Mouse (Mus musculus) heart, embryonic 15.5 days (tissue): ENCODE measurements around the gene Abhd16a. TPM values are rescaled to one million over a fixed set of nuclear protein-coding genes. Genes with fewer than 3 reads are reported as not detected.

Source experiments
- ATAC-seq: fragments of 200-750 bp; cut with Nextera tagmentation; replicated peaks from 2 replicates; pipeline ENCODE4 v1.8.0; 2017; ENCODE audit warnings: low read depth, moderate TSS enrichment; ENCODE audit not compliant: insufficient number of reproducible peaks, insufficient read depth, low FRiP score
- H3K27ac ChIP-seq: fragments of 300-500 bp; sonication (generic); 2 replicates; pipeline ENCODE4 v1.5.1; 2015; ENCODE audit warnings: mild to moderate bottlenecking, inconsistent platforms
- H3K27me3 ChIP-seq: fragments of 300-500 bp; sonication (generic); 2 replicates; pipeline ENCODE4 v1.6.1; 2015; ENCODE audit warnings: inconsistent platforms
- H3K36me3 ChIP-seq: fragments of 300-500 bp; sonication (generic); 2 replicates; pipeline ENCODE4 v1.6.1; 2015; ENCODE audit warnings: mild to moderate bottlenecking, inconsistent platforms
- H3K4me1 ChIP-seq: fragments of 300-500 bp; sonication (generic); replicated peaks from 2 replicates; pipeline ENCODE4 v1.6.1; 2015; ENCODE audit warnings: inconsistent platforms
- H3K4me2 ChIP-seq: fragments of 300-500 bp; sonication (generic); 2 replicates; pipeline ENCODE4 v1.6.1; 2015; ENCODE audit warnings: inconsistent platforms, mild to moderate bottlenecking, moderate library complexity
- H3K4me3 ChIP-seq: fragments of 300-500 bp; sonication (generic); 2 replicates; pipeline ENCODE4 v1.5.1; 2015; ENCODE audit warnings: mild to moderate bottlenecking, inconsistent platforms
- H3K9ac ChIP-seq: fragments of 300-500 bp; sonication (generic); 2 replicates; pipeline ENCODE4 v1.6.1; 2015; ENCODE audit warnings: mild to moderate bottlenecking, inconsistent platforms
- H3K9me3 ChIP-seq: fragments of 300-500 bp; sonication (generic); replicated peaks from 2 replicates; pipeline ENCODE4 v1.6.1; 2016; ENCODE audit warnings: inconsistent platforms
- WGBS: fragments of 180-500 bp; shearing (Covaris S2); methylation state at CpG from one replicate; pipeline ENCODE4 v1.1.7; 2015; ENCODE audit warnings: mixed read lengths; 5-methylcytosine and 5-hydroxymethylcytosine counted together
- polyA plus RNA-seq: library from polyadenylated mRNA; unstranded; fragments of >200 nt; fragmentation: Nextera tagmentation; extraction: Ambion mirVana; gene quantifications from 2 replicates; pipeline ENCODE4 v1.2.1, GENCODE M21; 2015

Abhd16a gene
- polyA plus RNA-seq, 1 experiment from 2014 or later = 64.7 TPM

DNA sequence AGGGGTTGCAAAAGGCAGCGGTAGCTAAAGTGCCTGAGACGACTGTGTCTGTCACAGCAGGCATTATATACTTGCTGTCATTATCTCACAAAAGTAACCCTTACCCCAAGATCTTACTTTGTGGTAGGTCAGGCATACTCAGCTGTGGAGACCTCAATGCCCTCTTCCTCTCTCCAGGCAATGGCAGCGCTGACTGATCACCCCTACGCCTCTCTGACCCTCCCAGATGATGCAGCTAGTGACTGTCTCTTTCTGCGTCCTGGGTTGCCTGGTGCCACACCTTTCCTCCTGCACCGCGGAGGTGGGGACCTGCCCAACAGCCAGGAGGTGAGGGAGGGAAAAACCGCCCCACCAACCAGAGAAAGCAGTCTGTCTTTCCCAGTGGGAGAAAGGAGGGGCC lies 27.8 kb upstream of the Abhd16a start:
- no peak for ATAC-seq
- Histone ChIP-seq H3K27ac (no peak overlapping the region), H3K4me2 (peak overlapping the region; percentile 71; the same call in 1 of the 2 replicates), H3K27me3 (peaks cover 22% of the 10 kb centered on the region), H3K4me3 (no peak overlapping the region), H3K36me3 (peaks cover 32% of the 10 kb centered on the region), H3K9ac (no peak overlapping the region), H3K9me3 (no peaks in the 10 kb centered on the region), H3K4me1 (peaks cover 41% of the 10 kb centered on the region)
- 89% methylated on average over 8 of the region's 8 CpGs for WGBS

DNA sequence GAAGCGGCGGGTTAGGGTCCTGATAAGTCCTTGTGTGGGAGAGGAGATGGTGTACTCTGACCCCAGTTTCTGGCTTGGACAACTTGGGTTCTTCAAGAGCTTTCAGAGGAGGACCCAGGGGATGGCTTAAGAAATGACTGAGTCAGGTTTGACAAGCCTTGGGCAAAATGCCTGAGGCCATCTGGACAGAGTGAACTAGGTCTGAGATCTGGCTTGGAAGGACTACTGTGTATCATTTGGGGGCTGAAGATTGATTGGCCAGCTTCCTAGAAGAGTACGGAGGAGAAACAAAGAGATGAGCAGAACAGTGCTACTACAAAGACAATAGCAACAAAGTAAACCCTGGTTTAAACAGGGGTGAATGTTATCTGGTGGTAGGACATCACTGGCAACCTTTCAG lies 25.6 kb upstream of the Abhd16a start:
- Histone ChIP-seq H3K9me3 (no peaks in the 10 kb centered on the region), H3K4me3 (no peak overlapping the region), H3K27ac (no peak overlapping the region), H3K9ac (no peak overlapping the region), H3K4me2 (no peak overlapping the region), H3K36me3 (peaks cover 14% of the 10 kb centered on the region; the same call in 1 of the 2 replicates), H3K4me1 (peaks cover 38% of the 10 kb centered on the region), H3K27me3 (peaks cover 43% of the 10 kb centered on the region)
- ATAC-seq = no peak
- WGBS = 82% methylated on average over 3 of the region's 3 CpGs

DNA sequence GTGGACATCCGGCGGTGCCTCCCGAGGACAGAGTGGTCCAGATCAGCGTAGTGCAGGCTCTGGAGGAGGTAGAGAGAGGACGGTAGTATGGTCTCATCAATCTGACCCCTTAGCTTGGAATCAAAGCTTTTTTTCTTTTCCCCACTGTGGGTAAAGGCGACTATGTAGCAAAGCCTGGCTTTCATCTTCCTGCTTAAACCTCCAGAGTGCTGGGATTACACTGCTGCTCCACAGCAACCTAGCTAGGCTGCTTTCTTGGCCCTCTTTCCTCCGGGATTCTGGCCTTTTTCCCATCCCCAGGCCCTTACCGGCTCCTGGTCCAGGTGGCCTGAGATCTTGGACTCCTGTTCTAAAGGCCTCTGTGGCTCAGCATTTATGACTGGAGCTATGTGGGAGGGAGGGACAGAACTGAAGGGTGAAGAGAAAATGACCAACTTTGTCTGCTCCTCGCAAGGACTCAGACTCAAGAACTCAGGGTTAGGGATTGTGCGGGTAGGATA lies 24.6 kb upstream of the Abhd16a start:
- no peaks in the 10 kb centered on the region for H3K9me3 ChIP-seq
- ATAC-seq = no peak
- peaks cover 51% of the 10 kb centered on the region for H3K27me3 ChIP-seq
- peak overlapping the region; percentile 78 for H3K4me2 ChIP-seq
- 0 out of 2 replicates have a peak overlapping the region, but pooled peaks have one; percentile 34 for H3K27ac ChIP-seq
- WGBS = 33% methylated on average over 10 of the region's 10 CpGs
- H3K4me1 ChIP-seq = peaks cover 35% of the 10 kb centered on the region
- H3K36me3 ChIP-seq = peaks cover 13% of the 10 kb centered on the region; the same call in 1 of the 2 replicates
- H3K9ac ChIP-seq = 0 out of 2 replicates have a peak overlapping the region, but pooled peaks have one; percentile 34
- H3K4me3 ChIP-seq = peak overlapping the region; percentile 47

DNA sequence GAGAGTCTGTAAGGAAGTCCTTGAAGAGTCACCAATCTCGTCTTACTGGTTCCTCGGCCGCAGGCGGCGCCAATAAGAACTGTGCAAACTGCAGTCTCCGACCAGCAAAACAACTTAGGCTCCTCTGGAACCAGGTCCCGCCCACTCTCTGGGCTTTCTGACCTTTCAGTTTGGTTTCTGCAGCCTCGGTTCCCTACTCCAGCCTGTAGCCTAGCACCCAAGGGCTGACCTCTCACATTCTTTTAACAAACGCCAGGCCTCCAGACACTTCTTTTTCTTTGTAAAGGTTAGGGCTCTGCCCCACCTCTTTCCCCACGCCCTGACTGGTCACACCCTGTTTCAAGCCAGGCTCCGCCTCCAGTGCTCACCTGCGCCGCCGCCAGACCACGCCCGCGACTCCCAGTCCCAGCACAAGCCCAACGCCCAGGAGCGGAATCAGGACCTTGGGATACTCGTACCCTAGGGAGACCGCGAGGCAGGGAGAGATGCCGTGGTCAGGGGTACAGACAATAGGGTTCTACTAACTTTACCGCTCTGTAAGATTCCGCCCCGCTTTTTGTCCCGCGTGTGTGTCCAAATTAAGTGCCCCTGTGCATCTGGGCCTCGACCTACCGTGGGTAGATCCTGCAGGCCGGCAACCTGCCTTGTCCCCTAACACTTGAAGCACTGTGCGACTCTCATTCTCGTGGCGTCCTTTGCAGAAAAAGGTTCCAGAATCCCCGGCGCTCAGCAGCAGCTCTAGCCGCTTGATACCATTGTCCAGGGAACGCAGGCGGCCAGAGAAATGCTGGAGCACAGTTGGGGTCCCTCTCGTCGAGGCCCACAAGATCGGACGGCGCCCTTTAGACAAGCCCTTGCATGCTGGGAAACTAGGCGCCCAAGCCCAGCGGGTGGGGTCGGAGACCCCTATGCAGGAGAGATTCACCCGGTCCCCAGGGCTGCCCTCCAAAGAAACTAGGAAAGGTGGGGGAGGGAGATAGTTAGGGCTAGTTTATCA lies 23.8 kb upstream of the Abhd16a start, which contains the start of gene Ly6g6c:
Gene Ly6g6c, plus strand, starts transcription at position 438 of the 997 bp plus-strand sequence.
- Histone ChIP-seq H3K4me3 (peak within 1 kb of the TSS; percentile 47), H3K36me3 (peaks cover 13% of the 10 kb centered on the region; the same call in 1 of the 2 replicates), H3K27me3 (peaks cover 51% of the 10 kb centered on the region), H3K9me3 (no peaks in the 10 kb centered on the region), H3K27ac (0 out of 2 replicates have a peak within 1 kb of the TSS, but pooled peaks have one; percentile 34), H3K4me2 (peak within 1 kb of the TSS; percentile 78), H3K9ac (peak within 1 kb of the TSS; percentile 34), H3K4me1 (peaks cover 30% of the 10 kb centered on the region)
- no peak; the same call in 1 of the 2 replicates for ATAC-seq
- WGBS = 3% methylated on average over 48 of the region's 48 CpGs

DNA sequence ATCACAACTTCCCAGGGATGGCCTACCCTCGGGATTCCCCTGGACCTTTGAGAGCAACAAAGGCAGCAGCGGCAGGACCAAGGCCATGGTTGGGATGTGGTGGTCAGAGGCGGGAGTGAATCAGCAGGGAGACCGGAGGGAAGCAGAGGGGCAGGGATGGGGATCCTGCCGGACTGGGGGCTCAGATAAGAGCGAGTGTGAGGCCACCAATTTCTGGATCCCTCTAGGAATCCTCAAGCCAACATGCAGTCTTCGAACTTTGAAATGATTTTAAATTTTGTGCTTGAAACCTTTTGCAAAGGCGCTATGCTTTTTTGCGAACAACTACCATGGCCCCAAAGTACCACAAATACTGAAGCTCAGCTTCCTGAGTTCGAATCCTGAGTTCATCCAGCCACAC lies 23.0 kb upstream of the Abhd16a start, which contains the start of gene Mpig6b:
Gene Mpig6b, minus strand, starts transcription at position 101 of the 400 bp plus-strand sequence.
- H3K27ac ChIP-seq = no peak within 1 kb of the TSS
- no peak for ATAC-seq

DNA sequence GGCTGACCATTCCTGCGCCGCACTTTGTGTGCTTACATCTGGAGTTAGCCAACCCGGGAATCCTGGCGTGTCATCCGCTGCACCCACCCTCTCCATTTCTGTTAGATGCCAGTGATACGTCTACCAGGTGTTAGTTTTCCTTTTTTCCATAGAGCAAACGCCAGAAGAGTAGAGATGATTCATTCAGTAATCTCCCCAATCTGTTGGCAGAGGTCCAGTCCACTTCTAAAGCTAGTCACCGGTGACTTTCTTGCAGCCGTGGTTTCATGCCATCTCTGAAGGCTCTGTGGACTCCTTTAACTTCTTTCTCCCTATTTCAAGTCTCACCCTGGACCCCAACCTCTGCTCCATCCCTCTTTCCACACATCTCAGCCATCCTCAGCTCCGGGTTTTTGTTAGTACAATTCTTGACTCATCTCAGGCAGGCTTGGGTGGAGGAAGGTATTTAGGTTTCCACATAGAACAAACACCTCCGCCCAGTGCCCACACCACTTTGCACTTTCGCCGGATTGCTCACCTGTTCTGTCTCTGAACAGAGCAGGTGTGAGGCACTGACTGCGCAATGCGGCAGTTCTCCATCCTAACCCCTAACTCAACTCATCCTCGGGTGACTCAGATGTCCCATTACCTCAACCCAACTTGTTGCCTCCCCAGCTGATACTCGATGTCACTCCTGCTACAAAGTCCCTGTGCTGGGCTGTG lies 20.7 kb upstream of the Abhd16a start:
- WGBS = 69% methylated on average over 17 of the region's 17 CpGs
- H3K9me3 ChIP-seq = no peaks in the 10 kb centered on the region
- H3K4me3 ChIP-seq = no peak overlapping the region
- H3K4me2 ChIP-seq = no peak overlapping the region
- no peaks in the 10 kb centered on the region for H3K36me3 ChIP-seq
- no peak overlapping the region for H3K27ac ChIP-seq
- ATAC-seq = no peak
- peaks cover 22% of the 10 kb centered on the region for H3K4me1 ChIP-seq
- H3K27me3 ChIP-seq = peaks cover 51% of the 10 kb centered on the region
- no peak overlapping the region for H3K9ac ChIP-seq

More for the DNA sequence above, 23.0 kb upstream of the Abhd16a start, which contains the start of gene Mpig6b:
- peak within 1 kb of the TSS; percentile 47 for H3K4me3 ChIP-seq
- 44% methylated on average over 10 of the region's 10 CpGs for WGBS
- H3K4me1 ChIP-seq = peaks cover 26% of the 10 kb centered on the region
- peaks cover 8% of the 10 kb centered on the region; the same call in 1 of the 2 replicates for H3K36me3 ChIP-seq
- peak within 1 kb of the TSS; percentile 78 for H3K4me2 ChIP-seq
- H3K9ac ChIP-seq = peak within 1 kb of the TSS; percentile 34
- no peaks in the 10 kb centered on the region for H3K9me3 ChIP-seq
- H3K27me3 ChIP-seq = peaks cover 51% of the 10 kb centered on the region

DNA sequence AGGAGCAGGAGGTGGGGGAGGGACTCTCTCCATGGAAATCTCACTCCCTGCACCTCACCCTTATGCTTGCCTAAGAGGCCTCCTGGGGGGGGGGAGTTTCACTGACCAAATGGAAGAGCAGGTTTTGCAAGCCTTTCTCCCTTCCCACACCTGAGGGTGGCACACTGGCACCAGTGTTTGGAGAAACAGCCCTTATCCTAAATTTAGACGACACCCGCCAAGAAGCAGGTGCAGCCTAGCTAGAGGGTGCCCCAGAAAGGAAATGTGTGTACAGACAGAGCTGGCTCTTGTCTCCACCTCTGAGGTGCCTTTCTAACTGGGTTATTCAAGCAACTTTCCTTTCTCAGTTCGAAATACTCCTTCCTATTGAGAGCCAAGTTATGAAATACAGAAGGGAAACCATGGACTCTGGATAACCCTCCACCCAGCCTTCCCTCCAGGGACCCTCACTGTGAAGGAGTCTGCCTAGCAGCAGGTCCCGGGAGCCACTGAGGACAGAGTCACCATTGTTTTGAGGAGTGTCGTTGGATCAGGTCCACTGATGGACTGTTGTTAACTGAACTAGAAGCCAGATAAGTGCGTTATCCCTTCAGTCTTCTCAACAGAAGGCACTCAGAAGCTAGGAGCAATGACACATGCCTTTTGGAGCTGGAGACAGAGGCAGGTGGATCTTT lies 18.4 kb upstream of the Abhd16a start:
- peaks cover 6% of the 10 kb centered on the region for H3K4me1 ChIP-seq
- WGBS = 41% methylated on average over 6 of the region's 6 CpGs
- H3K36me3 ChIP-seq = no peaks in the 10 kb centered on the region
- no peak overlapping the region for H3K4me3 ChIP-seq
- no peak for ATAC-seq
- no peaks in the 10 kb centered on the region for H3K9me3 ChIP-seq
- H3K27ac ChIP-seq = no peak overlapping the region
- H3K4me2 ChIP-seq = no peak overlapping the region
- peaks cover 34% of the 10 kb centered on the region for H3K27me3 ChIP-seq
- H3K9ac ChIP-seq = no peak overlapping the region

DNA sequence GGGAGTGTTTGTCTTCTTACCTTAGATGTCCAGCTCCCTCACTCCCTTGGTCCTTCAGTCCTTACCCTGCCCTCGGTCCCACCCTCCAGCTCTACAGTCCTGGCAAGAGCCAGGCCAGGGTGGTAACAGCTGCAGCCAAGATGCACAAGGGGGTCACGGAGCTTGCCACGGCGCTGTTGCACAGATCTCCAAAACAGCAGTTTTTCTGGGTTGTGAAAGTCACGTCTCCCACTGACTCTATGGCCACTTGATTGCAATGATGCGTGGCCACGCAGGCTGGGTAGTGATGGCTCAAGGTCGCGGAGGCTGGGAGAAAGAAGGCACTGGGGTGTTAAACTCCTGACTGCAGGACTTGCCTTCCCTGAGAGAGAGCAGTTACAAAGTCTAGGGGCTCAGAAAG lies 17.6 kb upstream of the Abhd16a start:
- no peaks in the 10 kb centered on the region for H3K36me3 ChIP-seq
- no peak overlapping the region for H3K4me3 ChIP-seq
- H3K9ac ChIP-seq = no peak overlapping the region
- WGBS = 70% methylated on average over 9 of the region's 9 CpGs
- no peaks in the 10 kb centered on the region for H3K9me3 ChIP-seq
- no peak overlapping the region for H3K27ac ChIP-seq
- peaks cover 5% of the 10 kb centered on the region for H3K4me1 ChIP-seq
- H3K27me3 ChIP-seq = peaks cover 27% of the 10 kb centered on the region
- no peak for ATAC-seq
- H3K4me2 ChIP-seq = no peak overlapping the region

DNA sequence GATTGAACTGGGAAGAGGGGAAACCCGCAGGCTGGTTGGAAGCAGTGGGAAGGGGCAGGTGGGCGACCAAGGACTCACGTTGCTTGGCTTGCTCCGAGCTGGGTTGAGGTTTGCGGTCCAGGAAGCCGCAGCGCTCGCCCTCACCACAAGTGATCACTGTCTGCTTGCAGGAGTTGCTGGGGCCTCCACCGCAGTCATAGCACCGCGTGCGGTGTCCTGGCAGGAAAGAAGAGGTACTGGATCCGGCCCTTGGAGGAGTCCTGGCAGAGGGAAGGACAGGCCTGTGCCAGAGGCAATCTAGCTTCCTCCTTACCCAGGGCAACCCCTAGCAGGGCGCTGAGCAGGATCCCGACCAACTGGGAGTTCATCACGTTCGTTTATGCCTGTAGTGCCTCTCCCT lies 15.0 kb upstream of the Abhd16a start:
- Histone ChIP-seq H3K36me3 (no peaks in the 10 kb centered on the region), H3K27ac (no peak overlapping the region), H3K27me3 (peaks cover 2% of the 10 kb centered on the region; the same call in 1 of the 2 replicates), H3K9ac (no peak overlapping the region), H3K4me1 (peaks cover 20% of the 10 kb centered on the region), H3K4me2 (no peak overlapping the region), H3K4me3 (no peak overlapping the region), H3K9me3 (no peaks in the 10 kb centered on the region)
- 47% methylated on average over 17 of the region's 17 CpGs for WGBS
- ATAC-seq = no peak

DNA sequence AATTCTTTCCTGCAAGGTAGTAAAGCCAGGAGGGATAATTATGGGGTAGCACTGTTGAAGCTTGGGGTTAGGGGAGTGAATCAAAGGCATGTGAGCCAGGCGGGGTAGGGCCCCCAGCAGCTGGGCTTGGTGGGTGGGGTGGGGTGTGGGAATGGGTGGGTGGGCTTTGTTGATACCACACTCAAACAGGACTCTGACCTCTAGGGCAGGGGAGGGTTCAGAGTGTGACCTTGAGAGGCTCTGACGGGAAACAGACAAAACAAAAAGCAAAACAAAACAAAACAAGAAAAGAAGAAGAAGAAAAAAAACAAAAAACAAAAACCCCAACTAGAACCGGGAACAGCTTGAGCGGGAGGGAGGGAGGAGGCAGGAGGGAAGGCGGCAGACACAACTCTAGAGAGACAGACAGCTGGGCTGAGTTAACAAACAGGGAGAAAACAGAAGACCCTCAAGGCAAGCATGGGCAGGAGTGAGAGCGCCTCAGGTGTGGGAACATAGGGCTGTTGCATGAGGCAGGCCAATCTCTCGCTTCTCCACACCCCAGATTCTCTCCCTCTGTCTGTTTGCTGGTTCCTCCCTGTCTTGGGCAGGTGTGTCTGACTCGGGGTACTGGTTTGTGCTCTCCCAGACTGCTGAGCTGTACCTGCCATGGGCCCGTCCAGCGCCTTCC lies 12.4 kb upstream of the Abhd16a start, which contains the start of gene Ly6g6e:
Gene Ly6g6e, plus strand, starts transcription at position 396 of the 670 bp plus-strand sequence.
- H3K27me3 ChIP-seq = peaks cover 4% of the 10 kb centered on the region; the same call in 1 of the 2 replicates
- peak within 1 kb of the TSS; percentile 42 for H3K9ac ChIP-seq
- no peak for ATAC-seq
- peak within 1 kb of the TSS; percentile 59 for H3K4me2 ChIP-seq
- WGBS = 33% methylated on average over 10 of the region's 10 CpGs
- peak within 1 kb of the TSS; percentile 10; the same call in 1 of the 2 replicates for H3K27ac ChIP-seq
- H3K4me3 ChIP-seq = peak within 1 kb of the TSS; percentile 37
- H3K4me1 ChIP-seq = peaks cover 26% of the 10 kb centered on the region
- H3K9me3 ChIP-seq = no peaks in the 10 kb centered on the region
- H3K36me3 ChIP-seq = no peaks in the 10 kb centered on the region
